Mouse (Mus musculus) gastrocnemius, adult 2 months (tissue): ENCODE data around the gene Cbx8. TPM values are rescaled to one million over a fixed set of nuclear protein-coding genes. Genes with fewer than 3 reads are reported as not detected.
A peak's percentile ranks its signal among the peaks of the same experiment; 100 is the strongest.

ENCODE experiments used
- DNase-seq: peaks from one replicate; pipeline ENCODE4 v3.0.0; 2022
- H3K27ac ChIP-seq: fragments of 200-600 bp; 2 replicates; pipeline ENCODE4 v1.8.1; 2022; ENCODE audit warnings: mild to moderate bottlenecking
- H3K4me3 ChIP-seq: fragments of 200-600 bp; 2 replicates; pipeline ENCODE4 v1.8.1; 2022; ENCODE audit warnings: mild to moderate bottlenecking, moderate library complexity
- CTCF ChIP-seq: fragments of 200-600 bp; IDR thresholded peaks from 2 replicates; pipeline ENCODE4 v1.8.1; 2022; ENCODE audit warnings: antibody characterized with exemption, mild to moderate bottlenecking, moderate library complexity
- intact Hi-C: fragments of 180-260 bp; cut with DNase I; formaldehyde crosslinking; loops from one replicate; pipeline ENCODE4 v1.15.1; 2025
- total RNA-seq, 2 experiments: library from RNA; stranded (reverse); gene quantifications; 2 replicates each; pipeline ENCODE4 v1.2.3; 2021

Gene Cbx8
- total RNA-seq, 2 experiments from 2014 or later = 1.5 to 1.6 TPM

DNA sequence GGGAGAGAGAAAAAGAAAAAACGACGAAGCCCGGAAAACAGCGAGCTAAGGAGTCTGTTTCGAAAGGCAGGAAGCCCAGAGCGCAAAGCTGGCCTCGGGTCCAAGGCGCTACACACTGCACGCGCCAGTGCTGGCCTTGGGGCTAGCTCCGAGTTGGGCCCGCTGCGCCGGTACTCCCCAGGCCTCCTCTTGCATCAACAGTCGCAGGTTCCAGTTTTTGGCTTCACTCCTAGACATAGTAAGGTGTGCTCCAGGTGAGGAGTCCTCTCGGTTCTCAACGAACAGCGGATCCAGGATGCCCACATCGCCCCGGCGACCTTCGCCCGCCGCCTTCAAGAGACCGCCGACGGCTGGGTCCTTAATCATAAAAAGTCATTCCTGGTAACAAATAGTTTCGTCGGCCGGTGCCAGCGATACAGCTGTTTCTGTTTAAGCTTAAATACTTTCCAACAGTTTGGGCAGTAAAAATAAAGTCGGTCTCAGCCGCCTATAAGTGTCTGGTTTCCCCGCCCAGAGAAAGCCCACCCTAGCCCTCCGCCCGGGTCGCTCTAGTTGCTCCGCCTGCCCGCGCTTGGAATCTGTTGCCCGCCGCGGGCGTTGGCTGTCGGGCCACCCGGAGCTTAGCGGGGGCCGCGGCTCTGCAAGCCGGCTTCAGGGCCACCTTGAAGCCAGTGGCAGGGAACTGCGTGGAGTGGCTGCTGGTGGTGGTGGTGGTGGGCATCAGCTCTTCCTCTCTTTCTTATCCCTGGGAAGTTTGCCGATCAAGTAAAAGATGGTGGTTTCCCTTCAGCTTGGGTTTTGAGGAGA is 1.9 kb upstream of the Cbx8 start:
- Histone ChIP-seq H3K4me3 (peak overlapping the region; percentile 0; the same call in 1 of the 2 replicates), H3K27ac (no peak overlapping the region)
- DNase-seq = no peak
- intact Hi-C loops = loop anchor here (5.0 kb wide), 2 partner anchors 45 to 85 kb away; partner anchors contain the start of gene Cbx4
- no peak for TF ChIP-seq CTCF

DNA sequence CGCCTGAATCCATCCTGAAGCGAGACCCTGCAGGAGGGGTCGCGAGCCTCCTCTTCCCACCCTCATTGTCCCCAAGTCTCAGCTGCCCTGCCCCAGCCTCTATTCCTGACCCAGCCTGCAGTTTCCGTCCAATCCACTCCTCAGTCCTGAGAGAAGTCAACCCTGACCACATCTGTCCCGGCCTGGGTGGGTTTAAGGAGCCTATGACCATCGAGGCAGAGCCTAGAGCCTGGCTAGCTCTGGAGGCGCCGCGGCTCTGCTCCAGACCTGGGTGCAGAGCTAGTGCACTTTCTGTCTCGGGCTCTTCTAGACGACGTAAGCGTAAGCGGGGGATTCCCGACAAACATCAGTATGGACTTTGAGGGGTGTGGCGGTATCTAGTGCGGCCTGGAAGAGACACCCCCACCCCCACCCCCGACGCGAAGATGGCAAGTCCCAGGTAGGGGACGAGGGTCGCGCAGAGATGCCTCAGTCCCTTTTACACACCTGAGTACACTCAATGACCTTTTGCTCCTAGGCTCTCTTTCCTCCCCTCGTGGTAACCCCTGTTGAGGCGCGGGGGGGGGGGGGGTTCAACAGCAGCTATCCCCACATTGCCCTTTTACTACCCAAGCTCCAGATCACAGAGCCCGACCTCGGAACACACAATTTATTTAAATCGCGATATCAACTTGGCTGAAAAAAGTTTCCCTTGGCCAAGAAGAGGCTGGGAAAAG is 1.1 kb upstream of the Cbx8 start:
- TF ChIP-seq CTCF = no peak
- intact Hi-C loops = loop anchor here (5.0 kb wide), 2 partner anchors 45 to 85 kb away; partner anchors contain the start of gene Cbx4
- no peak for DNase-seq
- Histone ChIP-seq H3K4me3 (peak overlapping the region; percentile 88), H3K27ac (peak overlapping the region; percentile 95; the same call in 1 of the 2 replicates)

DNA sequence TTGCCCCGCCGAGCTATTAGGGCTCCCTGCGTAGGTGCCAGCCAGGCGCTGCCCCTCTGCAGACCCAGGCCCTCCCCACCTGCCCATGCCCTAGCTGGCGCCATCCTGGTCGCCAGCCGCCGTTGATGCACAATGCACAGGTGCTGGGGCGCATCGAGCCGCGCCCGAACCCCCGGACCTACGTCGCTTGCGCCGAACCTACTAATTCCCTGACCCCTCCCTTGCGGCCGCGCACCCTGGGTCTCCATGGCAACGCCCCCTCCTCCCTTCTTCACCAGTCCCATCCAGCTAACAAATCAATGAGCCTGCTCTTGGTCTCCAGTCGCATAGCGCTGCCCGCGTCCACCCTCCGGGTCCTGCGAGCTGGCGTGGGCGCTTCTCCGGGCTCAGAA is 552 bp upstream of the Cbx8 start:
- no peak for DNase-seq
- TF ChIP-seq CTCF = no peak
- Histone ChIP-seq H3K4me3 (peak overlapping the region; percentile 88), H3K27ac (peak overlapping the region; percentile 95)
- intact Hi-C loops = loop anchor here (5.0 kb wide), 2 partner anchors 46 to 86 kb away; partner anchors contain the start of gene Cbx4

DNA sequence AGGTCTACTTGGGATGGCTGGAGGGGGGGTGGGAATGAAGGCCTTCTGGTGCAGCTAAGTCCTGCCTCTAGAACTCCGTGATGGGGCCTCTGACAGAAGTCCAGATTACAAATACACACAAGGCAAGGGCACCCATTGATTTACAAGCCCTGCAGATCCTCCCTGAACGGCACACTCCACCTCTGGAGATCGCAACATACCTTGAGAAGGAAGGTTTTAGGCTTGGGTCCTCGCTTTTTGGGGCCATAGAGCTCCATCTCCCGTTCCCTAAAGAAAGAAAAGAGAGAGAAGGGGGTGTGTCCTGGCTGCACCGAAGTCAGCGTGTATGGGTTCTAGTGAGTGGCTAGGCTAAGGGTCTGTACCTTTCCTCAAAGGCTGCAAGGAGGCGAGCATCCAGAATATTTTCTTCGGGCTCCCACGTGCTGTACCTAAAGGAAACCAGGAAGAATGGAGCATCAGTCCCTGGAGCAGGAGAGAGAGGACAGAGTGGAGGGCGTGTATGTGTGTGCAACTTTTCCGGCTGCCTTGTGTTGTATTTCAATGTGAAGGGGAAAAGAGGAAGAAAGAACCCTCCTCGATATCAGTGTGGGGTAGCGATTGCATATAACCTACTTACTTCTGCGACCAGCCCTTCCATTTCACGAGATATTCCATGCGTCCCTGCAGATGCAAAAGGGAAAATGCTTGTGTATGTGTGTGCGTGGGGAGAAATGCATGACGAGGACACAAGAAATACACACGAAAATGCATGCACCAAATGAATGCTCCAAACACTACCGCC is 847 bp downstream of the Cbx8 start:
- no peak for TF ChIP-seq CTCF
- intact Hi-C loops = loop anchor here (5.0 kb wide), 2 partner anchors 47 to 87 kb away; partner anchors contain the start of gene Cbx4
- H3K27ac ChIP-seq = peak overlapping the region; percentile 95
- peak overlapping the region; percentile 88 for H3K4me3 ChIP-seq
- DNase-seq = no peak

DNA sequence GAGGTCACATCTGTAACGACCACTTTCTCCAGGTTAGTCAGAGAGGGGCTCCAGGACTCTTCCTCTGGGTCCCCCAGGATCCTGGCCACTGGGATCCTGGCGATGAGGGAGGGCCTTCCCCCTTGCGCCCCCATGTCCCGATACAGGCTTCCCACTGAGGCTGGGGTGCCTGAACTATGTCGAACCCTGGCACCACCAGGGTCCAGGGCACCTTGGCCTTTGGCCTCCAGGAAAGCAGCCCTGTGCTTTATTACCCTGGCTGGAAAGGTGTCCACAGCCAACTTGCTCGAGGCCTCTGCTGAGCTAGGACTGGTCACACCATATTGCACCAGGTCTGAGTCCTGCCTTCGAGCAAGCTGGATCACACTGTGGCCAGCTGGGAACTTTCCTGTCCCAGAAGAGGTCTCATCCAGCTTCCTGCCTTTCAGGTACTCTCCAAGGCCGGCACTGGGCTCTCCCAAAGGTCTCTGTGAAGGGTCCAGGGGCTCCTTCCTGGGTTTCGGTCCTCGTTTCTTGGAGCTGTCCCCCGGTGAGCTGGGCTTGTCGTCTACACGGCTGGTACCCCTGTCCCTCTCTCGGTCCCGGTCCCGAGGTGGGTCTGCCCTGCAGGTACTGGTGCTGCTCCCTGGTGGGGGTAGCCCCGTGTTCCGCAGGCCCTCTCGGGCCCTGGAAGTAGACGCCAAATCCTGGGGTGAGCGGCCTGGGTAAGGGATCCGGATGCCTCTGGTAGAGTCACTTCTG is 1.9 kb downstream of the Cbx8 start:
- H3K4me3 ChIP-seq = no peak overlapping the region
- TF ChIP-seq CTCF = no peak
- intact Hi-C loops = no loop called here

DNA sequence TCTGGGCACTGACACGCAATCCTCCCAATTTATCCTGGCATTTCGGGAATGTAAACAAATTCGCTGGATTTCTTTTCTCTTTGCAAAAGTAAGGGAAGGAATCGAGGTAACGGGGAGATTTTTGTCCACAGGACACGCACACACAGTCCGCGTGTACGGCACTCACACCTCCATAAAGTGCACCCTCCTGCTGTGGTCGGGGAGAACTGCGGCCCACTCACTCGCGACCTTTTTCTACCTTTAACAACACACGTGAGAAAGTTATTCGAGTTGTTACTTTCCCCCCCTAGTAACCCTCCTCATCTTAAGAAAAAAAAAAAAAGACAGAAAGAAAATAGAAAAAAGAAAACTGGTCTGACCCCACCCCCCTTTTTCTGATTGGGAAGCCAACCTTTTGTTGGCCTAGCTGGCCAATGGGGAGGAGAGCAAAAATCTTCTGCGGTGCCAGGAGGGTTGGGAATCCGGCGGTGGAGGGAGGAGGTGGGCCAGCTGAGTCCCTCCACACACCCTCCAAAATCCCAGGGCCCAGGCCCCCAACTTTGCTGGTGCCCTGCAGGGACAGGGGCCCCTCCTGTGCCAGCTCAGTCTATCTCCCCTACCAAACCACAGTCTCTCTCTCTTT is 2.9 kb downstream of the Cbx8 start:
- intact Hi-C loops = no loop called here
- TF ChIP-seq CTCF = no peak
- no peak for DNase-seq
- Histone ChIP-seq H3K27ac (0 out of 2 replicates have a peak overlapping the region, but pooled peaks have one; percentile 41), H3K4me3 (peak overlapping the region; percentile 71)

More for the DNA sequence above, 1.9 kb downstream of the Cbx8 start:
- no peak for DNase-seq
- H3K27ac ChIP-seq = no peak overlapping the region

DNA sequence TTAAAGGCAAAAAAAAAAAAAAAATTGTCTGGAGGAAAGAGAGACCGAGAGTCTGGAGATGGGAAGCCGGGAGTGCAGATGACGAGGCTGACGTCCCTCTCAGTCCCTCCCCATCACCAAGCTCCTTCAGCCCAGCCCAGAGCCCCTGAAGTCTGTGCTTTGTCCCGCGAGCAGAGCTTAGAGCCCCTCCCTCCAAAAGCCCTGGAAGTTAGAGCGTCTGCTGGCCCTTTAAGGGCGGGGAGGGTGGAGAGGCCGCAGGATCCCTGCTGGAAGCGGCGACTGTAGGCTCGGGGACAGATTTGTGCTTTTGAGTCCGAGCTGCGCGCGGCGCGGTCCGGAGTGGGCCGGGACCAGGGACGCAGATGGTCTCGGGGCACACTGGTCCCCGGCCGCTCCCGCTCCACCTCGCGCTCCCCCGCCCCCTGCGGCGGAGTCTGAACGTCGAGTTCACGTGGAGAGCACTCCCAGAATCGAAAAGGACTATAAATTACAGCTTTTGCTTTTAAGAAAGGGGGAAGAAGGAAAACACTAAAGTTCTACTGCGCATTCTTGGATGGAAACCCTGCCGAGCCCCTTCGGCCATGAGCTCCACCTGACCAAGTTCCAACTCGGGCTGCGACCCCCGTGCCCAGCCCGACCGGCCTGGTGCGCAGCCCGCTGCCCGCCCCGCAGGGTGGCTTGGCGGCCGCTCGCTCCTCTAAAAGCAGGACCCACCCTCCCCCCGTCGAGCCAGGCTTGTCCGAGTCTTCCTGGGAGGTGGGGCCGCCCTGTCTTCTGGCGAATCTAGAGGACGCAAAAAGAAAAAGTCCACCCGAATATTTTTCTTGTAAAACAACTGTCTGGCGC is 3.6 kb downstream of the Cbx8 start:
- TF ChIP-seq CTCF = no peak
- Histone ChIP-seq H3K27ac (peak overlapping the region; percentile 41), H3K4me3 (peak overlapping the region; percentile 71)
- DNase-seq = no peak
- intact Hi-C loops = no loop called here

DNA sequence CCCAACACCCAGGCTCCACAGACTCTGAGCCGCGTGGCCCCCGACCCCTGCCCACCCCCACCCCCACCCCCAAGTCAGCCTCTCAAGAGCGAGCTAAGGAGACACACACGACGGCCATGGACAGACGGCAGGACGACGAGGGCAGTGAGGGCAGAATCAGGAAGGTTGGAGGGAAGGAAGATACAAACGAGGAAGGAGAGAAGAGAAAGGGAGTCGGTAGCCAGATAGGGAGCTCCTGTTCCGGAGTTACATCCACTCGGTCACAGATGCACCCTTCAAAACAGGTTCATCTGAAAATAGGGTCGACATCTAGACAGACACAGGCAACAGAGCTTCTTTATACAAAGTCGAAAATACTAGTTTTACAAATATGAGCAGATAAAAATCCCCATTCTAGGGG is 4.3 kb downstream of the Cbx8 start:
- intact Hi-C loops = no loop called here
- H3K4me3 ChIP-seq = no peak overlapping the region
- DNase-seq = no peak
- H3K27ac ChIP-seq = no peak overlapping the region
- TF ChIP-seq CTCF = no peak

DNA sequence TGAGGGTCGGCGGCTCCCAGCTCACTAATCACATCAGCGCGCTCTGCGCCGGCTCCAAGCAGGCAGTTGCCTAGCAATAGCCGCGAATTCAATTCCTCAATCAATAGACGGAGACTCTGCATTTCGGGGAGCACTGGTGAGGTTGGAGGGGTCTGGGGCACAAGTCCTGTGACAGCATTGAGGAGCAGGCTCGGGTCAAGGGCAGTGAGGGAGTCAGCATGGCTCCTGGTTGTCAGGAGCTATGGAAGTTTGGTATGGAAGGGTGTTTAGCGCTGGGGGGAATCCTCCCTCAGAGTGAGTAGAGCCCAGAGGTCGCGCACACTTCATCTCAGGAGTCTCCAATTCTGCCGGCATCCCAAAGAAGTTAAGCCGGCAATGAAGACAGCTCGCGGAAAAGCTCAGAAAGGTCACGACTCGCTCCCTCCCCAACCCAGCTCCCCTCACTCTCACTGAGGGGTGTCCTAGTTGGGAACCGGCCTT is 5.0 kb downstream of the Cbx8 start:
- TF ChIP-seq CTCF = no peak
- H3K27ac ChIP-seq = no peak overlapping the region
- intact Hi-C loops = no loop called here
- no peak for DNase-seq
- no peak overlapping the region for H3K4me3 ChIP-seq

DNA sequence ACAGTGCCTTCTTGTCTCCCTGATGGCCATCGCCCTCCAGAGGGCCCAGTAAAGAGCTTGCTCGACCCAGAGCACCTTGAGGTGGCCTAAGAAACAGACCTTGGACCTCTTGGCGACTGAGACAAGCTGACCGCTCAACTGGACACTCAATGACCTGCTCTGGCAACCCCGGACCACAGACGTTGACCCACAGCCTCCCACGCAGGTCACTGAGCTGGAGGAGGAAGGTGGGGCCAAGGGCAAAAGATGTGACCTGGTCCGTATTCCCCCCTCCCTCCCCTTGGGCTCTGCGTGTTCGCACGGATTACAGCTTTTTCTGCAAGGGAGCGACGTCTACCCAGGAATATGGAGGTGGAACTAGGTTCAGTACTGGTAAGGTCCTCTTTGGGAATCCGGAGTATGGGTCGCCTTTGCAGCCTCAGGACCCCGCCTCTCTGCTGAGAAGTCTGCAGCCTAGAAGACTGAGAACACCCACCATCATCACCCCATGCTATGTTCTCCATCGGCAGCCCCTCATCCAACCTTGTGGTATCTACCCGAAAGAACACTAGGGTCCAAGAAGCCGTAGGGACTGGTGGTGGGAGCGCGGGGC is 5.6 kb downstream of the Cbx8 start:
- H3K4me3 ChIP-seq = no peak overlapping the region
- DNase-seq = peak; percentile 23
- no peak for TF ChIP-seq CTCF
- intact Hi-C loops = no loop called here
- H3K27ac ChIP-seq = no peak overlapping the region
